Mouse (Mus musculus) midbrain, postnatal 0 days (tissue): ENCODE results near the gene Rpl9-ps6. TPM values are rescaled to one million over a fixed set of nuclear protein-coding genes. Genes with fewer than 3 reads are reported as not detected.

ENCODE experiments used
- ATAC-seq: fragments of 200-750 bp; cut with Nextera tagmentation; 2 replicates; pipeline ENCODE4 v1.8.0; 2017; ENCODE audit warnings: moderate number of reproducible peaks, mild to moderate bottlenecking, moderate TSS enrichment, moderate library complexity; ENCODE audit not compliant: low FRiP score
- DNase-seq: peaks from one replicate; pipeline ENCODE4 v3.0.0-alpha.2; 2015; ENCODE audit warnings: low spot score
- H3K27ac ChIP-seq: fragments of 300-500 bp; sonication (generic); 2 replicates; pipeline ENCODE4 v1.5.1; 2014; ENCODE audit warnings: low read depth, mild to moderate bottlenecking, low read length, mixed read lengths
- H3K27me3 ChIP-seq: fragments of 300-500 bp; sonication (generic); 2 replicates; pipeline ENCODE4 v1.6.1; 2014; ENCODE audit warnings: low read length, control low read depth, mixed read lengths; ENCODE audit not compliant: insufficient read depth
- H3K36me3 ChIP-seq: fragments of 300-500 bp; sonication (generic); 2 replicates; pipeline ENCODE4 v1.6.1; 2014; ENCODE audit warnings: low read length, control low read depth, mixed read lengths; ENCODE audit not compliant: insufficient read depth
- H3K4me1 ChIP-seq: fragments of 300-500 bp; sonication (generic); 2 replicates; pipeline ENCODE4 v1.6.1; 2014; ENCODE audit warnings: mild to moderate bottlenecking, control low read depth, antibody characterized with exemption, low read length, mixed read lengths; ENCODE audit not compliant: insufficient read depth
- H3K4me2 ChIP-seq: fragments of 300-500 bp; sonication (generic); 2 replicates; pipeline ENCODE4 v1.6.1; 2014; ENCODE audit warnings: low read depth, mild to moderate bottlenecking, low read length, mixed read lengths; ENCODE audit not compliant: poor library complexity, severe bottlenecking
- H3K4me3 ChIP-seq: fragments of 300-500 bp; sonication (generic); 2 replicates; pipeline ENCODE4 v1.5.1; 2014; ENCODE audit warnings: low read depth, mild to moderate bottlenecking, low read length, moderate library complexity
- H3K9ac ChIP-seq: fragments of 300-500 bp; sonication (generic); replicated peaks from 2 replicates; pipeline ENCODE4 v1.6.1; 2014; ENCODE audit warnings: mild to moderate bottlenecking, low read length, moderate library complexity, mixed read lengths; ENCODE audit not compliant: poor library complexity, severe bottlenecking
- H3K9me3 ChIP-seq: fragments of 300-500 bp; sonication (generic); 2 replicates; pipeline ENCODE4 v1.6.1; 2016; ENCODE audit warnings: low read length, control low read depth
- CTCF ChIP-seq: IDR thresholded peaks from 2 replicates; pipeline ENCODE4 v1.5.1; 2016; ENCODE audit warnings: antibody characterized with exemption, mild to moderate bottlenecking
- WGBS: fragments of 180-500 bp; shearing (Covaris S2); extraction: QIAGEN DNeasy Blood & Tissue Kit; methylation state at CpG from one replicate; pipeline ENCODE4 v1.1.7; 2014; 5-methylcytosine and 5-hydroxymethylcytosine counted together
- polyA plus RNA-seq: library from polyadenylated mRNA; unstranded; fragments of >200 nt; fragmentation: Nextera tagmentation; extraction: Ambion mirVana; gene quantifications from 2 replicates; pipeline ENCODE4 v1.2.1, GENCODE M21; 2015
- total RNA-seq: library from RNA; depleted of rRNA; stranded (reverse); fragments of >200 nt; gene quantifications from 2 replicates; pipeline ENCODE4 v1.2.3, GENCODE M21; 2014; rRNA removed

Gene Rpl9-ps6
- total RNA-seq (39.8 and 71.7 TPM in 2 replicates), polyA plus RNA-seq (48.9 and 51.6 TPM in 2 replicates)

DNA sequence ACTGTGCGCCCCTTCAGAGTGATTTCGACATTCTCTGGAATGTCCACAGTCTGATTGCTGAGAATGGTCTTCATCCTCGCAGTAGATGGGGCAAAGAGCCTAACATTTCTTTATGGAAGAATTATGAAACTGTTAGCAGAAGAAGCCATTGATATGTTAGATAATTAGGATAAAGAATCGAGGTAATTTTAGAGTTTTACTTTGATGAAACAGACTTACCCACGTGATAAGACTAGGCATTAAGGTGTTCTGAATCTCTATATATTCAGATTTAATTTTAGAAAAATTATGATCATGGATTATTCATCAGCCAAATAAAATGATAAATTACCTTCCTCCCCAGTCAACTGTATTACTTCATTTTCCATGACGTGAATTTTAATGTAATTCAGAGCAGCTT, at the start of gene Rpl9-ps6:
Gene Rpl9-ps6, minus strand, starts transcription at position 101 of the 400 bp plus-strand sequence.
- WGBS, result 81% methylated on average over 5 of the region's 6 CpGs
- no peak within 1 kb of the TSS for H3K9ac ChIP-seq
- no peak within 1 kb of the TSS for H3K4me2 ChIP-seq
- TF ChIP-seq CTCF, result no peak
- H3K9me3 ChIP-seq, result no peaks in the 10 kb centered on the region
- no peak for ATAC-seq
- H3K27me3 ChIP-seq, result no peaks in the 10 kb centered on the region
- H3K27ac ChIP-seq, result no peak within 1 kb of the TSS
- no peaks in the 10 kb centered on the region for H3K36me3 ChIP-seq
- H3K4me3 ChIP-seq, result no peak within 1 kb of the TSS
- DNase-seq, result no peak
- no peaks in the 10 kb centered on the region for H3K4me1 ChIP-seq

- 0 out of 2 replicates have a peak, but pooled peaks cover 2% of the 10 kb centered on the region for H3K9me3 ChIP-seq
- ATAC-seq (no peak), DNase-seq (no peak)
- H3K9ac ChIP-seq, result no peak overlapping the region
- H3K27ac ChIP-seq, result no peak overlapping the region
- peak; percentile 38 for TF ChIP-seq CTCF
- H3K27me3 ChIP-seq, result no peaks in the 10 kb centered on the region
- no peak overlapping the region for H3K4me3 ChIP-seq
- WGBS, result 46% methylated on average over 1 of the region's 1 CpGs
- peaks cover 19% of the 10 kb centered on the region for H3K36me3 ChIP-seq
- H3K4me2 ChIP-seq, result no peak overlapping the region
- no peaks in the 10 kb centered on the region for H3K4me1 ChIP-seq
Observed at GRCm38 (mm10) chr19:32512518-32512917, 46.1 kb upstream of the Rpl9-ps6 start.

DNA sequence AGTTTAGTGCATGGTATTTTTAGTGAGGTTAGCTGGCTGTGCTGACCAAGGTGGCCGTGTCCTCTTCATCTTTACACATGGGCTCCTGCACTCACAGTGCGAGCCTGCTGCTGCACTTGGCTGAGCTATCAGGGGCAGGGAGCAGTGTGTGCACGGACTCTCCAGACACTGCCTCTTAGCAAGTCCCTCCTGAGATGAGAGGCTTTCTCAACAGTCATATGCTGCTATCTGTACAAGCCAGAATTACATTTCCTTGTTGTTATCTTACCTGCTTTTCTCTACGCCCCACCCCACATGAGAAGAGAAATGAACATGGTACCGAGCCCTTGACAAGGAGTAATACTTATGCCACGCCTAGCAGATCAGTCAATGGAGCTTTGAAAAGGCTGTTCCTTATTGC, 44.6 kb upstream of the Rpl9-ps6 start:
- no peak for DNase-seq
- ATAC-seq, result no peak
- WGBS, result 95% methylated on average over 6 of the region's 6 CpGs
- Histone ChIP-seq H3K27ac (no peak overlapping the region), H3K9ac (no peak overlapping the region), H3K36me3 (peaks cover 19% of the 10 kb centered on the region), H3K4me3 (no peak overlapping the region), H3K9me3 (0 out of 2 replicates have a peak, but pooled peaks cover 2% of the 10 kb centered on the region), H3K4me1 (no peaks in the 10 kb centered on the region), H3K4me2 (no peak overlapping the region), H3K27me3 (no peaks in the 10 kb centered on the region)
- no peak for TF ChIP-seq CTCF

GRCm38 (mm10) chr19:32510267-32510666, 43.9 kb upstream of the Rpl9-ps6 start:
- no peak overlapping the region for H3K9ac ChIP-seq
- H3K4me2 ChIP-seq, result no peak overlapping the region
- 0 out of 2 replicates have a peak, but pooled peaks have one; percentile 23 for ATAC-seq
- 91% methylated on average over 3 of the region's 3 CpGs for WGBS
- H3K4me1 ChIP-seq, result no peaks in the 10 kb centered on the region
- no peak overlapping the region for H3K27ac ChIP-seq
- H3K36me3 ChIP-seq, result peaks cover 22% of the 10 kb centered on the region
- H3K4me3 ChIP-seq, result no peak overlapping the region
- H3K27me3 ChIP-seq, result no peaks in the 10 kb centered on the region
- DNase-seq, result no peak
- no peak for TF ChIP-seq CTCF
- 0 out of 2 replicates have a peak, but pooled peaks cover 2% of the 10 kb centered on the region for H3K9me3 ChIP-seq

DNA sequence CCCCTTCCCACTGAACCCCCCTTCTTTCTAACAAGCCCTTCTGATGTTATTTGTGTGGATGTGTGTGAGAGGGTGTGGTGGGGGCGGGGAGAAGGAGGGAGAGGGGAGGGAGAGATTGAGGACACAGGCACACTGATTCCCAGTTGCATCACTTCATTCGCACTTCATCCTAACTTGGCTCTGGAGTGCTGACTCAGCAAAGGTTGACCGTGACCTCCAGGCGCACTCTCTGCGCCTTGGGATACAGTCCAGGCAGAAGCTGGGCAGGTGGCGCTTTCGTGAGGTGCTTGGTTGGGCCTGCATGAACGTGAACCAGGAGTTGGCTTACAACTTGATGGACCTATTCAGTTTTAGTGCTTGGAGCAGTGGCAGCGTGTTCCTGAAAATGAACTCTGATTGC, 41.1 kb upstream of the Rpl9-ps6 start:
- no peaks in the 10 kb centered on the region for H3K27me3 ChIP-seq
- WGBS, result 91% methylated on average over 9 of the region's 9 CpGs
- DNase-seq, result no peak
- no peaks in the 10 kb centered on the region for H3K4me1 ChIP-seq
- H3K36me3 ChIP-seq, result peaks cover 14% of the 10 kb centered on the region
- no peak overlapping the region for H3K4me2 ChIP-seq
- H3K4me3 ChIP-seq, result no peak overlapping the region
- ATAC-seq, result no peak
- TF ChIP-seq CTCF, result no peak
- H3K9ac ChIP-seq, result no peak overlapping the region
- 0 out of 2 replicates have a peak, but pooled peaks cover 2% of the 10 kb centered on the region for H3K9me3 ChIP-seq
- H3K27ac ChIP-seq, result no peak overlapping the region

GRCm38 (mm10) chr19:32507100-32507499, 40.7 kb upstream of the Rpl9-ps6 start:
- peaks cover 14% of the 10 kb centered on the region for H3K36me3 ChIP-seq
- 0 out of 2 replicates have a peak, but pooled peaks cover 2% of the 10 kb centered on the region for H3K9me3 ChIP-seq
- no peak overlapping the region for H3K27ac ChIP-seq
- no peak for DNase-seq
- no peak for ATAC-seq
- no peak overlapping the region for H3K4me3 ChIP-seq
- H3K4me2 ChIP-seq, result no peak overlapping the region
- TF ChIP-seq CTCF, result no peak
- 92% methylated on average over 6 of the region's 6 CpGs for WGBS
- no peaks in the 10 kb centered on the region for H3K4me1 ChIP-seq
- no peaks in the 10 kb centered on the region for H3K27me3 ChIP-seq
- no peak overlapping the region for H3K9ac ChIP-seq
